Mouse (Mus musculus): ENCODE measurements around the gene Abca17. TPM values are rescaled to one million over a fixed set of nuclear protein-coding genes. Genes with fewer than 3 reads are reported as not detected.

Gene Abca17
- polyA plus RNA-seq, 1 experiment from 2014 or later: not detected

DNA sequence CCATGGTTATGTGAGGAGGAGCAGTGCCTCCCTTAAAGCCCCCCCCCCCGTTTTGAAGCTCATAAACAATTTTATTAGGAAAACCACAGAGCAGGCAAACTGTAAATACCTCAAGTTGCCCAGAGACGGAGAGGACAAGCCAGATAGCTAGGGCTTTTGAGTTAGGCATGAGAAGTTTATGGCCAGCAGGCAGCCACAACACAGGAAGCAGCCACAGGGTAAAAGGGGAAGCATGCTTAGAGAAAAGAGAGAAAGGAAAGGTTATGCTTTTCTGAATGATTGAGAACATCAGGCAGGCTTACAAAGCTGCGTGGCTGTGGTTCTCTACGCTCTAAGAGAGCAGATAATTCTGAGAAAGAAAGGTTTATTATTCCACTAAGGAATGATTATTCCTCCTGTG lies 90.4 kb downstream of the Abca17 start:
- H3K27me3 ChIP-seq: no peaks in the 10 kb centered on the region
- no peak overlapping the region; the same call in 1 of the 2 replicates for H3K9ac ChIP-seq
- no peaks in the 10 kb centered on the region for H3K36me3 ChIP-seq
- H3K4me2 ChIP-seq (replicated peaks): 0 out of 2 replicates have a peak overlapping the region, but pooled peaks have one; percentile 1
- 31% methylated on average over 4 of the region's 4 CpGs for WGBS
- H3K27ac ChIP-seq: no peak overlapping the region; the same call in 1 of the 2 replicates
- H3K9me3 ChIP-seq: no peaks in the 10 kb centered on the region; the same call in 1 of the 2 replicates
- H3K4me1 ChIP-seq: peaks cover 7% of the 10 kb centered on the region
- H3K4me3 ChIP-seq: no peak overlapping the region
- ATAC-seq (ENCODE audit: low FRiP score, low read depth): no peak

DNA sequence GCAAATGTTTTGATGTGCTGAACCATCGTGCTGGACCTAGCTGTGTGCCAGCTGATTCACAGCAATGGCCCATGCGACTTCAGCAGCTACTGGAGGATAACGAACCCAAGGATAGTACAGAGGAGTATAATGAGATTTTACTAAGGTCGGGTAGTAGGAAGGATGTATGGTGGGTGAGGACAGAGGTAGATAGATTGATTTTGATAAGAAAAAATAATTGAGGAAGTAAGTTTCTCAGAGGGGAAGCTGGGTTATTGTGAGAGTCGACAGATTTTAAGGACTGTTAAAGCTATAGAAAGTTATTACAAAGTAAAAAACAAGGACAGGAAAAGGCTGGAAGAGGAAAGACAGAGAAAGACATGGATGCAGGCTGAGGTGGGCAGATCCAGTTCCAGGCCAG lies 91.2 kb downstream of the Abca17 start:
- Histone ChIP-seq H3K4me2 (replicated peaks) (no peak overlapping the region), H3K9ac (no peak overlapping the region), H3K9me3 (no peaks in the 10 kb centered on the region; the same call in 1 of the 2 replicates), H3K27me3 (no peaks in the 10 kb centered on the region), H3K4me3 (no peak overlapping the region), H3K4me1 (peaks cover 7% of the 10 kb centered on the region), H3K36me3 (no peaks in the 10 kb centered on the region), H3K27ac (no peak overlapping the region)
- 61% methylated on average over 5 of the region's 5 CpGs for WGBS
- ATAC-seq (ENCODE audit: low FRiP score, low read depth): no peak

DNA sequence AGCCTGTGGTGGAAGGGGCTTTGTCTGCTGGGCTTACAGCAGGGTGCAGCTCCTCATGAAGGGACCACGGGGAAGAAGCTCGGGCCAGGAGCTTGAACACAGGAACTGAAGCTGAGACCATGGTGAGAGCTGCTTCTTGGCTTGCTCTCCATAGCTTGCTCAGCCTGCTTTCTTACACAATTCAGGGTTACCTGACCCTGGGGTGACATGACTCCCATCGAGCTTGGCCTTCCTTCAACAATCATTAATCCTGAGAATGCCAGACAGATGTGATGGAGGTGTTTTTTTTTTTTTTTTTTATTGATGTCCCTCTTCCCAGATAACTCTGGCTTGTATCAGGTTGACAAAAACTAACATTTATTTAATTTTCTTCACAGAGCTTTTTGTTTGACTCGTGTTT lies 91.9 kb downstream of the Abca17 start:
- H3K4me3 ChIP-seq: no peak overlapping the region
- H3K27ac ChIP-seq: no peak overlapping the region
- no peaks in the 10 kb centered on the region for H3K27me3 ChIP-seq
- no peak overlapping the region for H3K4me2 ChIP-seq (replicated peaks)
- 68% methylated on average over 4 of the region's 4 CpGs for WGBS
- no peaks in the 10 kb centered on the region for H3K36me3 ChIP-seq
- H3K9me3 ChIP-seq: no peaks in the 10 kb centered on the region; the same call in 1 of the 2 replicates
- peaks cover 7% of the 10 kb centered on the region for H3K4me1 ChIP-seq
- ATAC-seq (ENCODE audit: low FRiP score, low read depth): no peak
- H3K9ac ChIP-seq: no peak overlapping the region

DNA sequence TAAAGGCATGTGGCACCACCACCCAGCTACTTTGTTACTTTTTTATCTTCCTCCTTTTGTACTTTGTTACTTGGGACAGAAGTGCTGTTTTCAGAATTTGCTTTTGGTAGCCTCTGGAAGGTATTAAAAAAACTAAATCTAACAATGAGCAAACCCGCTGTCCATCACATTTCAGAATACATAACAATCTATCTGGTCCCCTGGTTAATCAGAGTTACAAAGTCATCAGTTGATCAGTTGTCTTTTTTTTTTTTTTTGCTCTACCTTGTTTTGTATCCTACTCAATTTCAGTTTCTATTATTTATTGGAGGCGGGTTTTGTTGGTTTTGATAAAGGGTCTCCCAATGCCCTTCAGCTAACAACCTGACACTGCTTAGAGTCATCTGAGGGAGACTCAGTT lies 98.5 kb downstream of the Abca17 start:
- peaks cover 19% of the 10 kb centered on the region for H3K4me1 ChIP-seq
- H3K9ac ChIP-seq: peak overlapping the region; percentile 84; the same call in 1 of the 2 replicates
- no peak overlapping the region for H3K27ac ChIP-seq
- H3K36me3 ChIP-seq: peaks cover 19% of the 10 kb centered on the region
- 96% methylated on average over 2 of the region's 2 CpGs for WGBS
- H3K4me3 ChIP-seq: peak overlapping the region; percentile 76; the same call in 1 of the 2 replicates
- no peak for ATAC-seq (ENCODE audit: low FRiP score, low read depth)
- H3K4me2 ChIP-seq (replicated peaks): peak overlapping the region; percentile 78
- no peaks in the 10 kb centered on the region for H3K27me3 ChIP-seq
- no peaks in the 10 kb centered on the region for H3K9me3 ChIP-seq

DNA sequence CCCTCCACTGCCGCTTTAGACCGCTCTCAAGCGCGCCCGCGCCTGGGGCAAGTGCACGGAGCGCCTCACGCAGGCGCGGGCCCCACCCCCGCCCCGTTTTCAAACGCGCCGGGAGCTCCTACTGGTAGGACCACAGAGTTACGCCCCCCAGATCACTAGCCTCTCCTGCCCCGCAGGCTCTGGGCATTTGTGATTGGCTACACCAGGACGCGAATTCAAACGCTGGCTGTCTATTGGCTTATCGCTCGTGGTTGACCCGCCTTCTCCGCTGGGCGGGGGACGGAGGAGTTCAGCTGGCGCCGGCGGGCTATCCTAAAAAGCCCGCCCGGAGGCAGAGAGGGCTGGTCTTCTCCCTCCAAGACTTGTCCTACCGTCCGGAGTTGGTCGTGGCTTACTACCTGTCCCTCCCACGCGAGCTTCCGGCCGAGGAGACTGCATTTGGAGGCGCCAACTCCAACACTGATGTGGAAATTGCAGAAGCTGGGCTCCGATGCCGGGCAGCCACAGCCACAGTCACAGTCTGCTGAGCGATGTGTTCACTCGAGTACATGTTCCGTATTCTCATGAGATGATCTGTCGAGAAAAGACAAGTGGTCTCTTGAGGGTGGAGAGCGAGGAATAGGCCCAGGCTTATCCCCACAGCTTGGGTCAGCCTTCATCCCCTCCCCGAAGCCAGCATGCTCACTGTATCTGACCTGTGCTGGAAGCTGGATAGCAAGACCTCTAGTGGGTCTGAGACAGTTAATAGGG lies 99.4 kb downstream of the Abca17 start, which contains the start of gene Ccnf:
Gene Ccnf (minus strand): TSS at position 165 of the 750 bp plus-strand sequence.
- Histone ChIP-seq H3K4me2 (replicated peaks) (peak within 1 kb of the TSS; percentile 78), H3K27ac (peak within 1 kb of the TSS; percentile 85), H3K36me3 (peaks cover 28% of the 10 kb centered on the region), H3K4me1 (peaks cover 19% of the 10 kb centered on the region), H3K9ac (peak within 1 kb of the TSS; percentile 84), H3K4me3 (peak within 1 kb of the TSS; percentile 76), H3K27me3 (no peaks in the 10 kb centered on the region), H3K9me3 (no peaks in the 10 kb centered on the region)
- peak; percentile 100 for ATAC-seq (ENCODE audit: low FRiP score, low read depth)
- under 1% methylated on average over 48 of the region's 48 CpGs for WGBS

DNA sequence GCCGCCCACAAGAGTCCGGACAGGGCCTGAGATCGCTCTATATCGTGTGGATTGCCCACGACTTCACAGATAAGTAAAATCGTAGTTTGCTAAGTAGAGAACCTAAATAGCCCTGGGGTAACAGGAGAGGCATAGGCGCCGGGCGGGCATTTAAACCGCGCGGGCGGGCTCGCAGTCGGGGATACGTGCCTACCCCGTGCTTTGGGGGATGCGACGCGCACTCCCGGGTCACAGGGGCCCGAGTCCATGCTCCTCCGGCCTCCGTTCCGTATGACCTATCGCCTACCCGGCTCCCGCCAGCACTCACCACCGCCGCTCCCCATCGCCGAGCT lies 99.9 kb downstream of the Abca17 start:
- ATAC-seq (ENCODE audit: low FRiP score, low read depth): no peak
- Histone ChIP-seq H3K27ac (peak overlapping the region; percentile 77), H3K4me3 (peak overlapping the region; percentile 76), H3K9ac (peak overlapping the region; percentile 80), H3K27me3 (no peaks in the 10 kb centered on the region), H3K9me3 (no peaks in the 10 kb centered on the region), H3K4me2 (replicated peaks) (peak overlapping the region; percentile 78), H3K36me3 (peaks cover 32% of the 10 kb centered on the region), H3K4me1 (peaks cover 19% of the 10 kb centered on the region)
- WGBS: under 1% methylated on average over 32 of the region's 32 CpGs

DNA sequence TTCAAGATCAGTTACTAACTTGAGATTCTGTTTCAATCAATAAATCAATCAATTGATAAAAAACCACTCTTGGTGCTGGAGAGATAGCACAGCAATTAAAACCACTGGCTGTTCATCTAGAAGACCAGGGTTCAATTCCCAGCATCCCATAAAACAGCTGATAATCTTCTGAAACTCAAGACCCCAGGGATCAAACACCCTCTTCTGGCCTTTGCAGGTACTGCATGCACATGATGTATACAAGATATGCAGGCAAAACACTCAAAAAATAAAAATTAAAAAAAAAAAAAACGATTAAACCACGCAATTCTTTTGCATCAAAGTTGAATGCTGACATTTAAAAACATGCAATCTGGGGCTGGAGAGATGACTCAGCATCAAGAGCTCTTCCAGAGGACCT lies 102.2 kb downstream of the Abca17 start:
- H3K4me1 ChIP-seq: peaks cover 19% of the 10 kb centered on the region
- WGBS: 95% methylated on average over 2 of the region's 2 CpGs
- no peak overlapping the region for H3K4me2 ChIP-seq (replicated peaks)
- H3K9ac ChIP-seq: no peak overlapping the region
- H3K4me3 ChIP-seq: no peak overlapping the region
- H3K36me3 ChIP-seq: peaks cover 49% of the 10 kb centered on the region
- peaks cover 9% of the 10 kb centered on the region for H3K9me3 ChIP-seq
- ATAC-seq (ENCODE audit: low FRiP score, low read depth): no peak
- H3K27ac ChIP-seq: no peak overlapping the region
- H3K27me3 ChIP-seq: no peaks in the 10 kb centered on the region

DNA sequence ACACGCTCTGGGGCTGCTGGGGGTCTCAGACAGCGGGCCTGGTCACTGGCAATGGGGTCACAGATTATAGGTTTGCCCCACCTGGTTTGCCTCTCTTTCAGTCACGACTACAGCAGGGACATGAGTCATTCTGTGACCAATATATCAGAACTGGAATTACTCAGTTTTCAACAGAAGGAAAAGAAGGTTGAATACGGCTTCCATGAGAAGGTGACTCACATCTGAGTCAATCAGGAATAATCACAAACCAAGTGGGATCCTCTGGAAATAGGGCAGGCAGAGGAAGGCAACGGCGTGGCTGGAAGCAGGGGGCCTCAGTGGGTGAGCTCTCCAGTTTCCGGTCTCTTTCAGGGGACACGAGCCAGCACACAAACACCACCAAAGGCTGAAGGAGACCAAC lies 106.8 kb downstream of the Abca17 start:
- WGBS: 98% methylated on average over 8 of the region's 8 CpGs
- no peak for ATAC-seq (ENCODE audit: low FRiP score, low read depth)

DNA sequence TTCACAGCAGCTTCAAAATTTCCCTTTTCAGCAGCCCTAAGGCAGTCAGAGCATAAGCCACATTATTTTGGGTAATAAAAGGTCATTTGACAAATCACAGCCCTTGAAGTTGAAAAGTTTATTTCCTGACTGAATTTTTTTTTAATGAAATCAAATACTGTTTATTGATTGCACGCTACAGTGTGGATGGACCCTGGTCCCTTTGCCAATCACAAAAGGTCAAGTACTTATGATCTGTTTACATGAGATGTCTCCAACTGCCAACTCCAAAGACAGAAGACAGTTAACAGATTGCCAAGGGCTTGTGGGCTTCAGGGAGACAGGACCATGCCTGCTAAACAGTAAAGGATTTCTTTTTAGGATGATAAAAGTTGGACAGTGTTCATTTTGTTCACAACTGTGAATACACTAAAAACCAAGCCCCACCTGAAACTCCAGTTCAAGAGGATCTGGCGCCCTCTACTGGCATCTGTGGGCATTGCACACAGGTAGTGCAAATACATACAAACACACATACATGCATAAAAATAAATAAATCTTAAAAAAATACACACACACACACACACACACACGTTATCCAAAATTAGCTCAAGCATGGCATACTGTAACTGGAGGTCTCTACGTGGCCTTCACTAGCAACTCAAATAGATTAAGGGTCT lies 107.4 kb downstream of the Abca17 start:
- no peak overlapping the region for H3K27ac ChIP-seq
- no peaks in the 10 kb centered on the region for H3K4me1 ChIP-seq
- peaks cover 93% of the 10 kb centered on the region for H3K36me3 ChIP-seq
- no peak for ATAC-seq (ENCODE audit: low FRiP score, low read depth)
- 89% methylated on average over 4 of the region's 4 CpGs for WGBS
- no peaks in the 10 kb centered on the region for H3K27me3 ChIP-seq
- H3K4me2 ChIP-seq (replicated peaks): no peak overlapping the region
- H3K9me3 ChIP-seq: peaks cover 11% of the 10 kb centered on the region
- no peak overlapping the region for H3K9ac ChIP-seq
- no peak overlapping the region for H3K4me3 ChIP-seq

More for the DNA sequence above, 106.8 kb downstream of the Abca17 start:
- peaks cover 11% of the 10 kb centered on the region for H3K9me3 ChIP-seq
- no peak overlapping the region for H3K4me2 ChIP-seq (replicated peaks)
- no peak overlapping the region for H3K9ac ChIP-seq
- H3K4me1 ChIP-seq: 0 out of 2 replicates have a peak, but pooled peaks cover under 1% of the 10 kb centered on the region
- H3K27me3 ChIP-seq: no peaks in the 10 kb centered on the region
- peaks cover 93% of the 10 kb centered on the region for H3K36me3 ChIP-seq
- no peak overlapping the region for H3K27ac ChIP-seq
- H3K4me3 ChIP-seq: no peak overlapping the region

DNA sequence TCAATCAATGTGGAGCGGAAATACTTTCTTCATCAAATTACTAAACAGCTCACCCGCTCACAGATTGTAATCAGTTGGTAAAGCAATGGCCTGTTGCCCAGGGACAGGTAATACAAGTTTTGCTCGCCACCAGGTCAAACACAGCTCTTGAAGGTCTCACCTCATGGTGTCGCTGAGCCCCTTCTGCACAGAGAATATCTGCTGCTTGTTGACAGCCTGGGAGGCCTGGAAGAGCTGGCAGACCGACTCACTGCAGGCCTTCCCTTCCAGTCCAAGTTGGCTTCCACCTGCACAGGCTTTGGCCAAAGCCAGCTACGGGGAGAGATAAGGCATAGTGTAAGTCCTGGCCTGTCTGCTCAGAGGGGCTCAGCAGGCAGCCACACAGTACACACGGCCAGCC lies 113.9 kb downstream of the Abca17 start:
- no peaks in the 10 kb centered on the region for H3K9me3 ChIP-seq
- H3K36me3 ChIP-seq: peaks cover 100% of the 10 kb centered on the region
- WGBS: 91% methylated on average over 7 of the region's 7 CpGs
- no peak for ATAC-seq (ENCODE audit: low FRiP score, low read depth)
- no peaks in the 10 kb centered on the region for H3K4me1 ChIP-seq
- H3K9ac ChIP-seq: no peak overlapping the region
- no peaks in the 10 kb centered on the region for H3K27me3 ChIP-seq
- no peak overlapping the region for H3K4me2 ChIP-seq (replicated peaks)
- H3K4me3 ChIP-seq: no peak overlapping the region
- H3K27ac ChIP-seq: no peak overlapping the region

DNA sequence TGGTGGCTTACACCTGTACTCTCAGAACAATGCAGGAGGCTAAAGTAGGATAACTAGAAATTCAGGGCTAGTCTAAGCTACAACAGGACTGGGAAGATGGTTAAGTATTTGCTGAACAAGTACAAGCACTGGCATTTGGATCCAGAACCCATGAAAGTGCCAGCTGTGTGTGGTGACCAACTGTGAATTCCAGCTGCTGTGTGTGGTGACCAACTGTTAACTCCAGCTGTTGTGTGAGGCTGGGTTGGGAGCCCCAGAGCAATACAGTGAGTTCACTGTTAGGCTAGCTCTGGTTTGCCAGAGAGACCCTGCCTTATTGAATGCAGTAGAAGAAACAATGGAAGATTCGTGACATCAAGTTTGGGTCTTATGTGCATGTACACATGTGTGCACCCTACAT lies 114.4 kb downstream of the Abca17 start:
- no peaks in the 10 kb centered on the region for H3K4me1 ChIP-seq

DNA sequence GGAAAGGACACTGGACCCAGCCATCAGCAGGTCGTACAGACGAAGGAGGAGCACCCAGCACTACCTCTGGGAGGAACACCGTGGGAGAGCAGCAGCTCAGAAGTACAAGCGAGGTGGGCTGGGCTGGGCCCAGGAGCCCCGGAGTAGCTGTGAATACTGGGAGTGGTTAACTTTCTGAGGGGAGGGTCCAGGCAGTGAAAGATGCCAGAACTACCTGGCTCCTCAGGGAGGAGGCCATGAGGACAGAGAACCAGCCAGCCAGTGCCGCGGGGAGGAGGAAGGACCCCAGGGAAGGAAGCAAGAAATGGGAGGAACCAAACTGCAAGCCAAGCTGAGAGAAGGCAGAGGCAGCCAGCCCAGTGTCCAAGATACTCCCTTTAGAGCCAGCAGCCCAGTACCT lies 122.9 kb downstream of the Abca17 start:
- Histone ChIP-seq H3K9me3 (no peaks in the 10 kb centered on the region), H3K9ac (no peak overlapping the region), H3K4me3 (no peak overlapping the region), H3K27me3 (no peaks in the 10 kb centered on the region), H3K4me2 (replicated peaks) (no peak overlapping the region), H3K36me3 (peaks cover 96% of the 10 kb centered on the region), H3K4me1 (no peaks in the 10 kb centered on the region), H3K27ac (no peak overlapping the region)
- ATAC-seq (ENCODE audit: low FRiP score, low read depth): no peak
- WGBS: 77% methylated on average over 7 of the region's 7 CpGs

More for the DNA sequence above, 114.4 kb downstream of the Abca17 start:
- Histone ChIP-seq H3K4me3 (no peak overlapping the region), H3K4me2 (replicated peaks) (no peak overlapping the region), H3K27ac (no peak overlapping the region), H3K9ac (no peak overlapping the region), H3K9me3 (no peaks in the 10 kb centered on the region), H3K36me3 (peaks cover 100% of the 10 kb centered on the region), H3K27me3 (no peaks in the 10 kb centered on the region)
- no peak for ATAC-seq (ENCODE audit: low FRiP score, low read depth)
- 98% methylated on average over 1 of the region's 1 CpGs for WGBS

All from limb, embryonic 13.5 days (tissue).